Mouse (Mus musculus) kidney, adult 2 months (tissue): Measurements from ENCODE around the gene Aldh3a1. TPM values are rescaled to one million over a fixed set of nuclear protein-coding genes. Genes with fewer than 3 reads are reported as not detected.

ENCODE experiments used
- DNase-seq: peaks from one replicate; pipeline ENCODE4 v3.0.0; 2021
- H3K27ac ChIP-seq: fragments of 200-500 bp; 2 replicates; pipeline ENCODE4 v1.5.1; 2012; ENCODE audit warnings: low read depth, low read length, control low read depth, inconsistent platforms; ENCODE audit not compliant: insufficient read depth
- H3K27me3 ChIP-seq: fragments of 200-500 bp; replicated peaks from 2 replicates; pipeline ENCODE4 v1.6.1; 2012; ENCODE audit warnings: mild to moderate bottlenecking, moderate library complexity, low read length, inconsistent platforms; ENCODE audit not compliant: control insufficient read depth, insufficient read depth
- H3K36me3 ChIP-seq: fragments of 200-500 bp; 2 replicates; pipeline ENCODE4 v1.6.1; 2012; ENCODE audit warnings: mild to moderate bottlenecking, moderate library complexity, low read length, inconsistent platforms; ENCODE audit not compliant: control insufficient read depth, insufficient read depth
- H3K4me1 ChIP-seq: fragments of 200-500 bp; 2 replicates; pipeline ENCODE4 v1.6.1; 2011; ENCODE audit warnings: low read length; ENCODE audit not compliant: control insufficient read depth, insufficient read depth
- H3K4me3 ChIP-seq: fragments of 200-500 bp; 2 replicates; pipeline ENCODE4 v1.5.1; 2011; ENCODE audit warnings: mild to moderate bottlenecking, low read depth, low read length, control low read depth; ENCODE audit not compliant: insufficient read depth
- CTCF ChIP-seq: fragments of 200-500 bp; conservative IDR thresholded peaks from 2 replicates; pipeline ENCODE4 v1.5.1; 2011; ENCODE audit warnings: low read depth, mild to moderate bottlenecking, control low read depth, low read length, moderate library complexity, mixed read lengths; ENCODE audit not compliant: insufficient read depth, insufficient read length
- POLR2A ChIP-seq: fragments of 200-500 bp; IDR thresholded peaks from one replicate; pipeline ENCODE4 v1.6.1; 2011; ENCODE audit warnings: low read depth, low read length, control low read depth
- WGBS: fragments of 180-500 bp; shearing (Covaris S2); methylation state at CpG from one replicate; pipeline ENCODE4 v1.1.7; 2018; 5-methylcytosine and 5-hydroxymethylcytosine counted together
- polyA plus RNA-seq: library from polyadenylated mRNA; depleted of rRNA; stranded (reverse); fragments of >200 nt; gene quantifications from 2 replicates; pipeline ENCODE4 v1.2.3, GENCODE M21; 2012

Gene Aldh3a1
- polyA plus RNA-seq, 1 experiment = 1.1 TPM

- TF ChIP-seq CTCF (no peak), POLR2A (no peak)
- no peak overlapping the region for H3K4me3 ChIP-seq
- WGBS = 91% methylated on average over 3 of the region's 3 CpGs
- H3K27me3 ChIP-seq = no peaks in the 10 kb centered on the region
- DNase-seq = no peak
- peaks cover 2% of the 10 kb centered on the region; the same call in 1 of the 2 replicates for H3K4me1 ChIP-seq
- H3K36me3 ChIP-seq = no peaks in the 10 kb centered on the region
- no peak overlapping the region for H3K27ac ChIP-seq
These were observed 28.7 kb downstream of the Aldh3a1 start for GRCm38 (mm10) chr11:61236015-61236414.

- H3K27ac ChIP-seq = no peak overlapping the region
- TF ChIP-seq CTCF = no peak
- no peak for TF ChIP-seq POLR2A
- H3K4me1 ChIP-seq = no peaks in the 10 kb centered on the region
These were observed 37.1 kb downstream of the Aldh3a1 start for GRCm38 (mm10) chr11:61244406-61244805.

GRCm38 (mm10) chr11:61251741-61252140, 44.4 kb downstream of the Aldh3a1 start:
- 82% methylated on average over 10 of the region's 10 CpGs for WGBS
- H3K4me3 ChIP-seq = no peak overlapping the region
- no peak overlapping the region for H3K27ac ChIP-seq
- no peak for DNase-seq
- H3K36me3 ChIP-seq = peaks cover 11% of the 10 kb centered on the region
- no peaks in the 10 kb centered on the region for H3K27me3 ChIP-seq
- no peaks in the 10 kb centered on the region for H3K4me1 ChIP-seq
- no peak for TF ChIP-seq CTCF
- TF ChIP-seq POLR2A = no peak

More at GRCm38 (mm10) chr11:61244406-61244805, 37.1 kb downstream of the Aldh3a1 start:
- H3K27me3 ChIP-seq = no peaks in the 10 kb centered on the region
- WGBS = 81% methylated on average over 7 of the region's 7 CpGs
- H3K36me3 ChIP-seq = peaks cover 8% of the 10 kb centered on the region
- no peak overlapping the region for H3K4me3 ChIP-seq
- no peak for DNase-seq

DNA sequence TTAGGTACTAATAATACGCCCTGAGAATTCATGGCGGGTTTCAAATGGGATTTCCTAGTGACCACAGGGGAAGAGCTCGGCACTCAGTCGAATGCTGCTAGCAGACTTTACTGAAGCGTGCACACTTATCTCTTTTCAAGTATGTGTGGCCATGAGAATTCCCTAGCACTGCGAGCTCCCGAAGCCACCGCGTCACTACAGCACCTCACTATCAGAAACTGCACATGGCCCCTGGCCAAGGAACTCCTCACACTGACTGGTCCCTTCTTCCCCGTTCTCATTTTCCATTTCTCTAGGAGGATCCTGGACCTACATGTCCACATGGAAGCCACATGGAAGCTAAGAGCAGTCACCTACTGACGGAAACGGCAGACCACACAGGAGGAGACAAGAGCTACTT, 45.5 kb downstream of the Aldh3a1 start:
- Histone ChIP-seq H3K27ac (no peak overlapping the region), H3K27me3 (no peaks in the 10 kb centered on the region), H3K4me1 (no peaks in the 10 kb centered on the region), H3K4me3 (no peak overlapping the region), H3K36me3 (peaks cover 8% of the 10 kb centered on the region)
- WGBS = 96% methylated on average over 12 of the region's 12 CpGs
- no peak for DNase-seq
- TF ChIP-seq CTCF (no peak), POLR2A (no peak)

DNA sequence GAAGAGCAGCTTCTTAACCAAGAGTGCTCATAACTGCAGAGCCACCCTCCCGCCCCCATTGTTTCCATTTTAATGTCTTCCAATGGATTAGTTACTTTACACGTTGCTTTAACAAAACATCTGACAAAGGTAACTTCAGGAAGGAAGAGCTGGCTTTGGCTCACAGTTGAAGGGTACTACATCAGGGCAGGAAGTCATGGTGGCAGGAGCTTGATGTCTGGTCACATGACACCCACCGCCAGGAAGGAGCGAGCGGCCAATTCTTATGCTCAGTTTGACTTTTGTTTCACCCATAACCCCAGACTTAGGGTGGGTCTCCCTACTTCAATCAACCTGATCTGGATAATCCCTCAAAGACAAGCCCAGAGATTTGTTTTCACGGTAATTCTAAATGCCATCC, 51.8 kb downstream of the Aldh3a1 start:
- Histone ChIP-seq H3K36me3 (peaks cover 4% of the 10 kb centered on the region), H3K27me3 (no peaks in the 10 kb centered on the region), H3K4me1 (no peaks in the 10 kb centered on the region), H3K4me3 (no peak overlapping the region), H3K27ac (no peak overlapping the region)
- TF ChIP-seq POLR2A (no peak), CTCF (no peak)
- DNase-seq = no peak
- WGBS = 92% methylated on average over 6 of the region's 6 CpGs

- H3K36me3 ChIP-seq = peaks cover 4% of the 10 kb centered on the region
- no peak for DNase-seq
- 96% methylated on average over 14 of the region's 14 CpGs for WGBS
- no peak overlapping the region for H3K27ac ChIP-seq
- no peak for TF ChIP-seq CTCF
- H3K4me3 ChIP-seq = no peak overlapping the region
- H3K27me3 ChIP-seq = no peaks in the 10 kb centered on the region
- no peaks in the 10 kb centered on the region; the same call in 1 of the 2 replicates for H3K4me1 ChIP-seq
These were observed 55.2 kb downstream of the Aldh3a1 start for GRCm38 (mm10) chr11:61262516-61262915.

DNA sequence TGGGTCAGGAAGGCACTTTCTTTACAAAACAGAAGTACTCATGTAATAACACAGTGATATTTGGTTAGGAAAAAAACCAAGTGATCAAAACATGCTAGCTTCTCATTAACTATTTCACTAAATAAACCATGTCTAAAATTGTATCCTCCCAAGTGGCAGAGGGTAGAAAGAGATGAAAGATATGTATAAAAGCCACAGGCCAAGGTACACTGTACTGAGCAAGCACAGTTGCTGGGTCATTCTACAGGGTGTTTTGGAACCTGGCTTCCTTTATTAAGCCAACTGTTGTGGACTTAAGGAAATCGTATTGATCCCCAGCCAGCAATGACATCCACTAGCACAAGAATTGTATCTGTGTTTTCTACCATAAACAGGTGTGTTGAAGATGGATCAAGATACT, 56.5 kb downstream of the Aldh3a1 start:
- H3K36me3 ChIP-seq = peaks cover 4% of the 10 kb centered on the region
- no peak overlapping the region for H3K4me3 ChIP-seq
- H3K27ac ChIP-seq = no peak overlapping the region
- H3K4me1 ChIP-seq = no peaks in the 10 kb centered on the region; the same call in 1 of the 2 replicates
- 80% methylated on average over 1 of the region's 1 CpGs for WGBS
- DNase-seq = no peak
- no peak for TF ChIP-seq CTCF
- no peak for TF ChIP-seq POLR2A
- H3K27me3 ChIP-seq = no peaks in the 10 kb centered on the region
